Mouse (Mus musculus): Measurements from ENCODE around the gene Setd4. TPM values are rescaled to one million over a fixed set of nuclear protein-coding genes. Genes with fewer than 3 reads are reported as not detected.

Gene Setd4
- polyA plus RNA-seq, 1 experiment from 2014 or later, result 13.0 TPM

DNA sequence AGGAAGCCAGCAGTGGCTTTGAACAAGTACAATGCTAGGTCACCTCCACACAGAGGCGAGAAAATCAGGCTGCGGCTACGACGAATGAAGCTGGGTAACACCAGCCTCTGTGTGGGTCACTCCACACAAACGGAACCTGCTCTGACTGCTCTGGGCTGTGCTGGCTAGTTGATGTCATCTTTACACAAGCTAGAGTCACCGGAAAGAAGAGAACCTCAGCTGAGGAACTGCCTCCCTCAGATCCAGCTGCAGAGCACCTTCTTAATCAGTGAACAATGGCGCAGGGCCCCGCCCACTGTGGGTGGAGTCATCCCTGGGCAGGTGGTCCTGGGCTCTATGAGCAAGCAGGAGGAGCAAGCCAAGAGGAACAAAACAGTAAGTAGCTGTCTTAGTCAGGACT is 17.5 kb downstream of the Setd4 start:
- H3K27ac ChIP-seq (replicated peaks), result no peak overlapping the region
- H3K9me3 ChIP-seq (replicated peaks), result no peaks in the 10 kb centered on the region
- no peak overlapping the region for H3K4me3 ChIP-seq
- H3K36me3 ChIP-seq, result peaks cover 38% of the 10 kb centered on the region
- H3K4me1 ChIP-seq, result peaks cover 5% of the 10 kb centered on the region; the same call in 1 of the 2 replicates
- 66% methylated on average over 8 of the region's 8 CpGs for WGBS
- no peaks in the 10 kb centered on the region for H3K27me3 ChIP-seq (ENCODE audit: low read depth, poor library complexity, severe bottlenecking)
- DNase-seq (ENCODE audit: low spot score), result no peak

DNA sequence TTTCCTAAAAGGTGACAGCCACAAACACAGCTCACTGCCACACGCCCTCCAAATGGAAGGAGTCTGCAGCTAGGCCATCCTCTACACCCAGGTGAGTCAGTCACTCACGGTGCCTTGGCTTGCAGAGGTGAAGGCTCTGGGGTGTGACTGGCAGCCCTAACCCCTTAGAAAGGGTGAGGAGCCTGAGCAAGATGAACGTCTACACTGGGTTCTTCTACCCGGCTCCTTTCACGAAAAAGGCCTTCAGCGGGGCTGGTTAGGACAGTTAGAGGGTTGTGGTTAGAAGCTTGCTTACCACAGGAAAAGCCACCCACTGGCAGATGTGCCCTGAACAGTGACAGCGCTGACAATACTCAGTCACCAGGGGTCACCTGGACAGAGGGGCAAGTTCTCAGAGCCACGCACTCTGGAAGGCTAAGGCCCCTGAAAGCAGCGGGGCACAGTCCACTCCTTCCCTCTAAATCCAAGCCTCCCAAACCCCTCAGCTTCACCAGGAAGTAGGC is 18.1 kb downstream of the Setd4 start:
- Histone ChIP-seq H3K27ac (replicated peaks) (no peak overlapping the region), H3K27me3 (ENCODE audit: low read depth, poor library complexity, severe bottlenecking) (no peaks in the 10 kb centered on the region), H3K36me3 (peaks cover 33% of the 10 kb centered on the region), H3K9me3 (replicated peaks) (no peaks in the 10 kb centered on the region), H3K4me1 (peaks cover 5% of the 10 kb centered on the region; the same call in 1 of the 2 replicates), H3K4me3 (no peak overlapping the region)
- WGBS, result 91% methylated on average over 9 of the region's 9 CpGs
- no peak for DNase-seq (ENCODE audit: low spot score)

- H3K4me3 ChIP-seq, result no peak overlapping the region
- no peak for DNase-seq (ENCODE audit: low spot score)
- WGBS, result 93% methylated on average over 24 of the region's 24 CpGs
These were observed 18.7 kb downstream of the Setd4 start for GRCm38 (mm10) chr16:93584976-93585702.

DNA sequence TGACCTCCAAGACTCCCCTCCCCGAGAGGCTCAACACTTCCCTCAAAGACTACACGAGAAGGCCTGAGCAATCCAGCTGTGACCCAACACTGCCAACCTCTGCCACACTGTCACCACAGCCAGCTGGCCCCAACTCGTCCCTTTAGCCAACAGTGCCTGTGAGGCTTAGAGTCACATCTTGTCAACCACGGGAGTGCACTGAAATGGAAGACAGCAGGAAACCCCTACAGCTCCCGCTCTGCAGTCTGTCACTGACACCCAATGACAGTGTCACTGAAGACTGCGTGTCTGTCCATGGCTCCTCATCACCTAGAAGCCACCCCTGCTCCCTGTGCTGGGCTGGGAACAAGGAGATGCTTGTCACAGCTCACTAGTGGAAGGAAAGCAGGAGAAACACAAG is 22.7 kb downstream of the Setd4 start:
- no peak for DNase-seq (ENCODE audit: low spot score)
- no peak overlapping the region for H3K27ac ChIP-seq (replicated peaks)
- WGBS, result 73% methylated on average over 6 of the region's 6 CpGs
- peaks cover 15% of the 10 kb centered on the region for H3K36me3 ChIP-seq
- no peaks in the 10 kb centered on the region for H3K27me3 ChIP-seq (ENCODE audit: low read depth, poor library complexity, severe bottlenecking)
- no peaks in the 10 kb centered on the region for H3K4me1 ChIP-seq
- no peaks in the 10 kb centered on the region for H3K9me3 ChIP-seq (replicated peaks)
- H3K4me3 ChIP-seq, result no peak overlapping the region

More at GRCm38 (mm10) chr16:93584976-93585702, 18.7 kb downstream of the Setd4 start:
- Histone ChIP-seq H3K36me3 (peaks cover 27% of the 10 kb centered on the region), H3K4me1 (peaks cover 5% of the 10 kb centered on the region; the same call in 1 of the 2 replicates), H3K9me3 (replicated peaks) (no peaks in the 10 kb centered on the region), H3K27ac (replicated peaks) (no peak overlapping the region), H3K27me3 (ENCODE audit: low read depth, poor library complexity, severe bottlenecking) (no peaks in the 10 kb centered on the region)

DNA sequence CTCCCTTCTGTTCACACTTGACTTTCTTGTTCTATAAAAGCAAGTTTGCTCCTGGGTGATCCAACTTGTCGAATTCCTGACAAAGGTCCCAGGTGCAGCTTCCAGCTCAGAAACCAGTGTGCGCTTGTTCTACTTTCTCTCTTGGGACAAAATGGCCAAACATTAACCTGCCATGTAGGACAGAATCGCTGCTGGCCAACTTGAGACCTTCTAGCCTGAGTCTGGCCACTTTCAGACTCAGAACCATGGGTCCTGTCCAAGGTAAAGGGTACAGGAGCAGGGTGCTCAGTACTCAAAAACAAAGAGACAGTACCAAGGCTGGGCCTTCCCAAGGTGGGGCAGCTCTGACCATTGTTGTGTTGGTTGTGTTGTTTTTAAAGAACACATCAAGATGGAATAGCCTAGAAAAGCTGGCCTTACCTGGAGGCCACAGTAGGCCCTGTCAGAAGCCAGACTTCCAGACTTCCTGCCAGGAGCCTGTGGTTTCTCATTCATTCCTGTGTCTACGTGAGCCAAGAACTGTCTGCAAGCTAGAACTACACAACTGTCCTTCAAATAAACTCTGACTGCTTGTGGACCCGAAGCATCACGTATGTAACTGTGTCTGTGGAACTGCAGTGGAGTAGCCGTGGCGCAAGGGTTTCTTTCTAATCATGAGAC is 25.4 kb downstream of the Setd4 start:
- no peak overlapping the region for H3K27ac ChIP-seq (replicated peaks)
- H3K9me3 ChIP-seq (replicated peaks), result no peaks in the 10 kb centered on the region
- H3K4me3 ChIP-seq, result no peak overlapping the region
- WGBS, result 93% methylated on average over 8 of the region's 8 CpGs
- 0 out of 2 replicates have a peak, but pooled peaks cover 2% of the 10 kb centered on the region for H3K4me1 ChIP-seq
- no peaks in the 10 kb centered on the region for H3K27me3 ChIP-seq (ENCODE audit: low read depth, poor library complexity, severe bottlenecking)
- DNase-seq (ENCODE audit: low spot score), result no peak
- 0 out of 2 replicates have a peak, but pooled peaks cover 2% of the 10 kb centered on the region for H3K36me3 ChIP-seq

- H3K9me3 ChIP-seq (replicated peaks), result no peaks in the 10 kb centered on the region
- no peaks in the 10 kb centered on the region for H3K36me3 ChIP-seq
- no peak overlapping the region for H3K27ac ChIP-seq (replicated peaks)
- no peaks in the 10 kb centered on the region for H3K27me3 ChIP-seq (ENCODE audit: low read depth, poor library complexity, severe bottlenecking)
- no peak overlapping the region for H3K4me3 ChIP-seq
- WGBS, result 39% methylated on average over 14 of the region's 14 CpGs
- H3K4me1 ChIP-seq, result 0 out of 2 replicates have a peak, but pooled peaks cover 2% of the 10 kb centered on the region
- peak; percentile 81 for DNase-seq (ENCODE audit: low spot score)
These were observed 27.3 kb downstream of the Setd4 start for GRCm38 (mm10) chr16:93576412-93577082.

DNA sequence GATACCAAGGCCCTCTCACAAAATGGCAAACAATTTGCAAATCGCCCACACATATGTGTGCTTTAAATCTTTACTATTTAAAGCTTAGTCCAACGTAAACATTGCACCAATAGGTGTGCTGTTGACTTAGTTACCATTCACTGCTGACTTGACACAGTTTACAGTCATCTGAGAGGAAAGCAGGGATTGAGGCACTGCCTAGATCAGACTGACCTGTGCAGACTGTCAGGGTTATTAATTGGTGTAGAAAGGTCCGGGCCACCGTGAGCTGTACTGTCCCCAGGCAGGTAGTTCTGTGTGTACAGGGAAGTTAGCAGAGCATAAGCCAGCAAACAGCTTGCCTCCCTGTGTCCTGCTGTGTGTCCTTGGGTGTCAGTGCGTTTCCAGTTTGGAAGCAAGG is 28.3 kb downstream of the Setd4 start:
- H3K27me3 ChIP-seq (ENCODE audit: low read depth, poor library complexity, severe bottlenecking), result no peaks in the 10 kb centered on the region
- no peak for DNase-seq (ENCODE audit: low spot score)
- 87% methylated on average over 5 of the region's 5 CpGs for WGBS
- H3K36me3 ChIP-seq, result no peaks in the 10 kb centered on the region
- H3K27ac ChIP-seq (replicated peaks), result 0 out of 2 replicates have a peak overlapping the region, but pooled peaks have one; percentile 9
- no peak overlapping the region for H3K4me3 ChIP-seq
- H3K9me3 ChIP-seq (replicated peaks), result no peaks in the 10 kb centered on the region
- H3K4me1 ChIP-seq, result 0 out of 2 replicates have a peak, but pooled peaks cover 2% of the 10 kb centered on the region

DNA sequence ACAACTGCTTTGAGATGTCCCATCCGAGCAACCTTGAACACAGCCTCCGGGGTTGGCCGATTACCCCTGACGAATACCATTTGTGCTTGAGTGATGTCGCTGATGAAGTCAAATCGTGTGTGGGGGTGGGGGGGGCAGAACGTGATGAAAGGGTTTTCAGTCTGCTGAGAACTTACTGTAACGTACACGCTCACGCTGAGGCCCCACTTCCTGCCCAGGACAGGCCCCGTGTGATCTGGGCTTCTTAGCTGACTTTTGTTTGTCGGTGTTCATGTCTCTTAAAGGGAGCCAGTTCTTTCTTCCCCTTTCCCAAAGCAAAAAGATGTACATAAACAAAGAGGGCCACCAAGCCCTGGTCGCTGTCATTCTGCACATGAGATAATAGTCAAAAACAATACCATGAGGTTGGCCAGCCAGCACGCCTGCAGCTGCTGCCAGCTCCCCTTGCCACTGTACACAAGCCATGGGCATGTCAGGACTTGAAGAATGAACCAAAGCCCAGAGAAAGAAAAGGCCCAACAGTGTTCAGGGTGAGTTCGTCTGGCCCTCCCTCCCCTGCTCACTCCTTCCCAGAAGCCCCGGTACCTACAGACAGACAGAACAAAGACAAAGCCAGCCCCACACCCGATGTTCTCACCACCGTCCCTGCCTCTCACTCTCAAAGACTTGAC is 29.2 kb downstream of the Setd4 start:
- Histone ChIP-seq H3K36me3 (no peaks in the 10 kb centered on the region), H3K27ac (replicated peaks) (no peak overlapping the region; the same call in 1 of the 2 replicates), H3K9me3 (replicated peaks) (no peaks in the 10 kb centered on the region), H3K27me3 (ENCODE audit: low read depth, poor library complexity, severe bottlenecking) (no peaks in the 10 kb centered on the region), H3K4me3 (no peak overlapping the region), H3K4me1 (0 out of 2 replicates have a peak, but pooled peaks cover 2% of the 10 kb centered on the region)
- WGBS, result 79% methylated on average over 18 of the region's 18 CpGs
- no peak for DNase-seq (ENCODE audit: low spot score)

DNA sequence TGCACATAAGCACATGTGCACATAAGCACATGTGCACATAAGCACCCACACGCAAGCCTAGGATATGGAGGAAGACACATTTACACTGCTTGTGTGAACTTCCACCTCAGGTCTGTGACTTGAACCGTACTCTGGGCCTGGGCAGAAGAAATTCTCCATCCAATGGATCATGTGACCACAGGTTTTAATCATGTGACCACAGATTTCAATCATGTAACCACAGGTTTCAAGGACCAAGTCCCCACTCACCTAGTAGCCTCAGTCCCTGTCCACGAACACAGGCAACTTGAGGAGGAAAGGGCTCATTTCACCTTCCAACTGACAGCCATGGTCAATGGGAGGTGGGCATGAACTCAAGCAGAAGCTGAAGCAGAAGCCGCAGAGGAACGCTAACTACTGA is 30.4 kb downstream of the Setd4 start:
- no peaks in the 10 kb centered on the region for H3K9me3 ChIP-seq (replicated peaks)
- 0 out of 2 replicates have a peak, but pooled peaks cover 2% of the 10 kb centered on the region for H3K4me1 ChIP-seq
- no peak overlapping the region for H3K27ac ChIP-seq (replicated peaks)
- H3K4me3 ChIP-seq, result no peak overlapping the region
- no peak for DNase-seq (ENCODE audit: low spot score)
- WGBS, result 90% methylated on average over 5 of the region's 5 CpGs
- H3K27me3 ChIP-seq (ENCODE audit: low read depth, poor library complexity, severe bottlenecking), result no peaks in the 10 kb centered on the region
- no peaks in the 10 kb centered on the region for H3K36me3 ChIP-seq

DNA sequence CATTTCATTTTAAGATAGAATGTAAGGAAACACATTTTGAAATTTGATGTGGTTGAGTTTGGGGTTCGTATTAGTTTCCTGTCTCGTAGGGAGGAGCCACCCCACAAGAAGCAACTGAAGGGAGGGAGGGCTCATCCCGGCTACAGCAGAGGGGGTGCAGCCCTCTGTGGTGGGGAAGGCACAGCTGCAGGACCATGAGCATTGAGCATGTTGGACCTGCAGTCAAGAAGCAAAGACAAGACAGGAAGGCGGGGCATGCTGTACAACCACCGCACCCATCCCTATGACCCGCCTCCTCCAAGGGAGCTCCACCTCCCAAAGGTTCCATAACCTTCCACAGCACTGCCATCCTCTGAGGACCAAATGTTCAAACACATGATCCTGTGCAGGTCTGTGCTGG is 31.5 kb downstream of the Setd4 start:
- Histone ChIP-seq H3K9me3 (replicated peaks) (no peaks in the 10 kb centered on the region), H3K4me1 (0 out of 2 replicates have a peak, but pooled peaks cover 2% of the 10 kb centered on the region), H3K27me3 (ENCODE audit: low read depth, poor library complexity, severe bottlenecking) (no peaks in the 10 kb centered on the region), H3K36me3 (no peaks in the 10 kb centered on the region), H3K4me3 (no peak overlapping the region), H3K27ac (replicated peaks) (no peak overlapping the region)
- no peak for DNase-seq (ENCODE audit: low spot score)
- WGBS, result 90% methylated on average over 6 of the region's 6 CpGs

GRCm38 (mm10) chr16:93558499-93558898 is 45.4 kb downstream of the Setd4 start:
- peaks cover 14% of the 10 kb centered on the region for H3K27me3 ChIP-seq (ENCODE audit: low read depth, poor library complexity, severe bottlenecking)
- H3K9me3 ChIP-seq (replicated peaks), result no peaks in the 10 kb centered on the region
- no peak overlapping the region for H3K27ac ChIP-seq (replicated peaks)
- H3K4me1 ChIP-seq, result peaks cover 23% of the 10 kb centered on the region
- WGBS, result 12% methylated on average over 12 of the region's 12 CpGs
- DNase-seq (ENCODE audit: low spot score), result no peak
- H3K36me3 ChIP-seq, result no peaks in the 10 kb centered on the region
- H3K4me3 ChIP-seq, result no peak overlapping the region

- Histone ChIP-seq H3K9me3 (replicated peaks) (no peaks in the 10 kb centered on the region), H3K27me3 (ENCODE audit: low read depth, poor library complexity, severe bottlenecking) (peaks cover 14% of the 10 kb centered on the region), H3K4me3 (no peak overlapping the region), H3K4me1 (peaks cover 20% of the 10 kb centered on the region), H3K36me3 (no peaks in the 10 kb centered on the region), H3K27ac (replicated peaks) (no peak overlapping the region)
- no peak for DNase-seq (ENCODE audit: low spot score)
- WGBS, result 71% methylated on average over 8 of the region's 8 CpGs
These were observed 46.2 kb downstream of the Setd4 start for GRCm38 (mm10) chr16:93557646-93558045.
